Mouse (Mus musculus) B cell, adult 2 months (primary cell): Measurements from ENCODE around the gene Aspdh.

ENCODE experiments used
- DNase-seq, 2 experiments: peaks; one replicate each; pipeline ENCODE4 v3.0.0; 2022

Gene Aspdh

GRCm38 (mm10) chr7:44465111-44465510, at the start of gene Aspdh:
Aspdh (plus strand) TSS chr7:44465391.
- no peak for DNase-seq

- no peak for DNase-seq
Observed at GRCm38 (mm10) chr7:44427666-44428065, 37.5 kb upstream of the Aspdh start.

GRCm38 (mm10) chr7:44428171-44428950, 36.8 kb upstream of the Aspdh start:
- DNase-seq, result no peak

GRCm38 (mm10) chr7:44428968-44429521, 36.1 kb upstream of the Aspdh start, which contains the start of gene Lrrc4b:
Lrrc4b (plus strand) TSS chr7:44429018.
- no peak for DNase-seq

- no peak for DNase-seq
Observed at GRCm38 (mm10) chr7:44429534-44430488, 35.4 kb upstream of the Aspdh start.

- DNase-seq, result no peak
Observed at GRCm38 (mm10) chr7:44432550-44432949, 32.6 kb upstream of the Aspdh start.

GRCm38 (mm10) chr7:44433371-44433770, 31.8 kb upstream of the Aspdh start:
- DNase-seq, result no peak

GRCm38 (mm10) chr7:44434089-44434488, 31.1 kb upstream of the Aspdh start:
- DNase-seq, result no peak

- no peak for DNase-seq
Observed at GRCm38 (mm10) chr7:44435796-44436195, 29.4 kb upstream of the Aspdh start.

GRCm38 (mm10) chr7:44436267-44436666, 28.9 kb upstream of the Aspdh start:
- DNase-seq, result no peak

- no peak for DNase-seq
Observed at GRCm38 (mm10) chr7:44437188-44437587, 28.0 kb upstream of the Aspdh start.

GRCm38 (mm10) chr7:44437933-44438332, 27.3 kb upstream of the Aspdh start:
- no peak for DNase-seq

- no peak for DNase-seq
Observed at GRCm38 (mm10) chr7:44439696-44440095, 25.5 kb upstream of the Aspdh start.

- DNase-seq, result no peak
Observed at GRCm38 (mm10) chr7:44440479-44440878, 24.7 kb upstream of the Aspdh start.

- no peak for DNase-seq
Observed at GRCm38 (mm10) chr7:44441180-44441579, 24.0 kb upstream of the Aspdh start.

- DNase-seq, result no peak
Observed at GRCm38 (mm10) chr7:44441648-44442109, 23.5 kb upstream of the Aspdh start.

GRCm38 (mm10) chr7:44442407-44442821, 22.8 kb upstream of the Aspdh start:
- DNase-seq, result no peak

GRCm38 (mm10) chr7:44443268-44444173, 21.7 kb upstream of the Aspdh start:
- DNase-seq, result no peak

GRCm38 (mm10) chr7:44444886-44445527, 20.2 kb upstream of the Aspdh start:
- DNase-seq, result no peak

- DNase-seq, result no peak
Observed at GRCm38 (mm10) chr7:44445528-44445923, 19.7 kb upstream of the Aspdh start.

- DNase-seq, result no peak
Observed at GRCm38 (mm10) chr7:44446070-44446855, 18.9 kb upstream of the Aspdh start.
